Mouse (Mus musculus) olfactory bulb, adult 2 months (tissue): ENCODE data around the gene Selplg.

Experiments
- CTCF ChIP-seq: fragments of 200-500 bp; IDR thresholded peaks from 2 replicates; pipeline ENCODE4 v1.5.1; 2012; ENCODE audit warnings: low read depth, mild to moderate bottlenecking, low read length, moderate library complexity; ENCODE audit not compliant: insufficient read depth
- POLR2A ChIP-seq: fragments of 200-500 bp; IDR thresholded peaks from 2 replicates; pipeline ENCODE4 v1.6.1; 2012; ENCODE audit warnings: mild to moderate bottlenecking, low read depth, low read length, moderate library complexity; ENCODE audit not compliant: insufficient read depth

GRCm38 (mm10) chr5:113832490-113832901 is at the start of gene Selplg:
- no peak for TF ChIP-seq CTCF
- no peak for TF ChIP-seq POLR2A
